Mouse (Mus musculus): ENCODE data around the gene Gm21988. TPM values are rescaled to one million over a fixed set of nuclear protein-coding genes. Genes with fewer than 3 reads are reported as not detected.

Gene Gm21988
- polyA plus RNA-seq, 1 experiment = 6.1 TPM

GRCm38 (mm10) chr11:70237457-70238167 is 2.0 kb downstream of the Gm21988 start, which contains the start of gene 0610010K14Rik:
Gene 0610010K14Rik, minus strand, starts transcription at chr11:70237914.
- WGBS = under 1% methylated on average over 68 of the region's 70 CpGs
- DNase-seq (ENCODE audit: low read depth, low spot score) = peak; percentile 90

- 63% methylated on average over 7 of the region's 7 CpGs for WGBS
- no peak for DNase-seq (ENCODE audit: low read depth, low spot score)
Measured at GRCm38 (mm10) chr11:70236717-70237116, 2.9 kb downstream of the Gm21988 start.

- no peak for DNase-seq (ENCODE audit: low read depth, low spot score)
- 92% methylated on average over 12 of the region's 12 CpGs for WGBS
Measured at GRCm38 (mm10) chr11:70235254-70235900, 4.3 kb downstream of the Gm21988 start.

GRCm38 (mm10) chr11:70234497-70234896 is 5.1 kb downstream of the Gm21988 start:
- 74% methylated on average over 8 of the region's 8 CpGs for WGBS
- no peak for DNase-seq (ENCODE audit: low read depth, low spot score)

GRCm38 (mm10) chr11:70234037-70234436 is 5.6 kb downstream of the Gm21988 start:
- DNase-seq (ENCODE audit: low read depth, low spot score) = no peak
- 61% methylated on average over 5 of the region's 5 CpGs for WGBS

GRCm38 (mm10) chr11:70233016-70233415 is 6.6 kb downstream of the Gm21988 start:
- 40% methylated on average over 8 of the region's 8 CpGs for WGBS
- DNase-seq (ENCODE audit: low read depth, low spot score) = no peak

- WGBS = 24% methylated on average over 10 of the region's 10 CpGs
- DNase-seq (ENCODE audit: low read depth, low spot score) = no peak
Measured at GRCm38 (mm10) chr11:70232546-70232945, 7.1 kb downstream of the Gm21988 start.

- under 1% methylated on average over 32 of the region's 32 CpGs for WGBS
- no peak for DNase-seq (ENCODE audit: low read depth, low spot score)
Measured at GRCm38 (mm10) chr11:70230239-70230727, 9.3 kb downstream of the Gm21988 start.

GRCm38 (mm10) chr11:70229260-70230010 is 10.2 kb downstream of the Gm21988 start, which contains the start of gene Bcl6b:
Gene Bcl6b, minus strand, starts transcription at chr11:70229798.
- no peak for DNase-seq (ENCODE audit: low read depth, low spot score)
- WGBS = 4% methylated on average over 39 of the region's 39 CpGs

- under 1% methylated on average over 19 of the region's 19 CpGs for WGBS
- no peak for DNase-seq (ENCODE audit: low read depth, low spot score)
Measured at GRCm38 (mm10) chr11:70228828-70229227, 10.8 kb downstream of the Gm21988 start.

GRCm38 (mm10) chr11:70227661-70228245 is 11.9 kb downstream of the Gm21988 start:
- no peak for DNase-seq (ENCODE audit: low read depth, low spot score)
- 68% methylated on average over 4 of the region's 4 CpGs for WGBS

- 33% methylated on average over 5 of the region's 5 CpGs for WGBS
- DNase-seq (ENCODE audit: low read depth, low spot score) = no peak
Measured at GRCm38 (mm10) chr11:70227126-70227525, 12.5 kb downstream of the Gm21988 start.

- WGBS = 22% methylated on average over 18 of the region's 18 CpGs
- no peak for DNase-seq (ENCODE audit: low read depth, low spot score)
Measured at GRCm38 (mm10) chr11:70226602-70226890, 13.1 kb downstream of the Gm21988 start.

GRCm38 (mm10) chr11:70225798-70226601 is 13.6 kb downstream of the Gm21988 start:
- WGBS = 30% methylated on average over 27 of the region's 27 CpGs
- DNase-seq (ENCODE audit: low read depth, low spot score) = no peak

GRCm38 (mm10) chr11:70223724-70224123 is 15.9 kb downstream of the Gm21988 start:
- DNase-seq (ENCODE audit: low read depth, low spot score) = no peak
- 85% methylated on average over 9 of the region's 9 CpGs for WGBS

GRCm38 (mm10) chr11:70221603-70222500 is 17.8 kb downstream of the Gm21988 start:
- no peak for DNase-seq (ENCODE audit: low read depth, low spot score)
- WGBS = 7% methylated on average over 14 of the region's 14 CpGs

GRCm38 (mm10) chr11:70220731-70221602 is 18.7 kb downstream of the Gm21988 start, which contains the start of gene Slc16a13:
Gene Slc16a13, minus strand, starts transcription at chr11:70221064.
- DNase-seq (ENCODE audit: low read depth, low spot score) = peak; percentile 95
- WGBS = under 1% methylated on average over 28 of the region's 28 CpGs
